Mouse (Mus musculus) embryonic facial prominence, embryonic 10.5 days (tissue): ENCODE data around the gene Hoxc11. TPM values are rescaled to one million over a fixed set of nuclear protein-coding genes. Genes with fewer than 3 reads are reported as not detected.

Experiments
- DNase-seq: peaks from one replicate; pipeline ENCODE4 v3.0.0-alpha.2; 2017; ENCODE audit warnings: low spot score
- H3K27ac ChIP-seq: fragments of 300-500 bp; sonication (generic); replicated peaks from 2 replicates; pipeline ENCODE4 v1.5.1; 2016; ENCODE audit warnings: mild to moderate bottlenecking
- H3K27me3 ChIP-seq: fragments of 300-500 bp; sonication (generic); replicated peaks from 2 replicates; pipeline ENCODE4 v1.6.1; 2016; ENCODE audit warnings: low read depth, mild to moderate bottlenecking; ENCODE audit not compliant: poor library complexity, severe bottlenecking
- H3K36me3 ChIP-seq: fragments of 300-500 bp; sonication (generic); replicated peaks from 2 replicates; pipeline ENCODE4 v1.6.1; 2016; ENCODE audit warnings: mild to moderate bottlenecking, moderate library complexity
- H3K4me1 ChIP-seq: fragments of 300-500 bp; sonication (generic); 2 replicates; pipeline ENCODE4 v1.6.1; 2016
- H3K4me3 ChIP-seq: fragments of 300-500 bp; sonication (generic); 2 replicates; pipeline ENCODE4 v1.5.1; 2016; ENCODE audit warnings: mild to moderate bottlenecking, moderate library complexity
- H3K9me3 ChIP-seq: fragments of 300-500 bp; sonication (generic); 2 replicates; pipeline ENCODE4 v1.6.1; 2016; ENCODE audit warnings: mild to moderate bottlenecking
- WGBS: fragments of 180-500 bp; shearing (Covaris S2); methylation state at CpG from one replicate; pipeline ENCODE4 v1.1.7; 2016; 5-methylcytosine and 5-hydroxymethylcytosine counted together
- polyA plus RNA-seq: library from polyadenylated mRNA; unstranded; fragments of >200 nt; fragmentation: Nextera tagmentation; extraction: Ambion mirVana; gene quantifications from 2 replicates; pipeline ENCODE4 v1.2.1, GENCODE M21; 2016

Gene Hoxc11
- polyA plus RNA-seq, 1 experiment from 2014 or later = not detected

GRCm38 (mm10) chr15:102984521-102984920 is 30.3 kb downstream of the Hoxc11 start:
- under 1% methylated on average over 10 of the region's 10 CpGs for WGBS
- Histone ChIP-seq H3K4me3 (no peak overlapping the region), H3K27me3 (peaks cover 100% of the 10 kb centered on the region), H3K36me3 (no peaks in the 10 kb centered on the region), H3K9me3 (no peaks in the 10 kb centered on the region), H3K4me1 (peaks cover 10% of the 10 kb centered on the region), H3K27ac (no peak overlapping the region)
- DNase-seq = no peak

- 2% methylated on average over 3 of the region's 3 CpGs for WGBS
- peaks cover 10% of the 10 kb centered on the region for H3K4me1 ChIP-seq
- no peak overlapping the region for H3K4me3 ChIP-seq
Observed at GRCm38 (mm10) chr15:102984925-102985324, 30.7 kb downstream of the Hoxc11 start.

GRCm38 (mm10) chr15:102987124-102987833 is 33.1 kb downstream of the Hoxc11 start:
- Histone ChIP-seq H3K27ac (no peak overlapping the region), H3K4me3 (no peak overlapping the region), H3K27me3 (peaks cover 100% of the 10 kb centered on the region), H3K36me3 (no peaks in the 10 kb centered on the region), H3K9me3 (no peaks in the 10 kb centered on the region), H3K4me1 (peaks cover 3% of the 10 kb centered on the region; the same call in 1 of the 2 replicates)
- DNase-seq = peak; percentile 92
- 2% methylated on average over 21 of the region's 21 CpGs for WGBS

More at GRCm38 (mm10) chr15:102984925-102985324, 30.7 kb downstream of the Hoxc11 start:
- Histone ChIP-seq H3K9me3 (no peaks in the 10 kb centered on the region), H3K27ac (no peak overlapping the region), H3K27me3 (peaks cover 100% of the 10 kb centered on the region), H3K36me3 (no peaks in the 10 kb centered on the region)
- DNase-seq = no peak

- DNase-seq = no peak
- no peak overlapping the region for H3K4me3 ChIP-seq
- peaks cover 3% of the 10 kb centered on the region; the same call in 1 of the 2 replicates for H3K4me1 ChIP-seq
- no peaks in the 10 kb centered on the region for H3K36me3 ChIP-seq
- H3K27ac ChIP-seq = no peak overlapping the region
- no peaks in the 10 kb centered on the region for H3K9me3 ChIP-seq
- peaks cover 100% of the 10 kb centered on the region for H3K27me3 ChIP-seq
- WGBS = 9% methylated on average over 5 of the region's 5 CpGs
Observed at GRCm38 (mm10) chr15:102988078-102988477, 33.9 kb downstream of the Hoxc11 start.

- Histone ChIP-seq H3K27me3 (peaks cover 100% of the 10 kb centered on the region), H3K4me3 (no peak within 1 kb of the TSS), H3K27ac (no peak within 1 kb of the TSS), H3K9me3 (no peaks in the 10 kb centered on the region), H3K36me3 (no peaks in the 10 kb centered on the region), H3K4me1 (peaks cover 3% of the 10 kb centered on the region; the same call in 1 of the 2 replicates)
- DNase-seq = no peak
- 1% methylated on average over 69 of the region's 69 CpGs for WGBS
Observed at GRCm38 (mm10) chr15:102990461-102991397, 36.5 kb downstream of the Hoxc11 start, which contains the start of gene Hoxc8. Hoxc8 (plus strand) TSS chr15:102990607.

GRCm38 (mm10) chr15:102991782-102992181 is 37.6 kb downstream of the Hoxc11 start:
- Histone ChIP-seq H3K36me3 (no peaks in the 10 kb centered on the region), H3K27me3 (peaks cover 100% of the 10 kb centered on the region), H3K4me3 (no peak overlapping the region), H3K9me3 (no peaks in the 10 kb centered on the region), H3K27ac (no peak overlapping the region), H3K4me1 (peaks cover 3% of the 10 kb centered on the region; the same call in 1 of the 2 replicates)
- no peak for DNase-seq
- WGBS = 3% methylated on average over 7 of the region's 7 CpGs

- no peak for DNase-seq
- peaks cover 3% of the 10 kb centered on the region; the same call in 1 of the 2 replicates for H3K4me1 ChIP-seq
- H3K27me3 ChIP-seq = peaks cover 100% of the 10 kb centered on the region
- H3K36me3 ChIP-seq = no peaks in the 10 kb centered on the region
- H3K27ac ChIP-seq = no peak overlapping the region
- no peak overlapping the region for H3K4me3 ChIP-seq
- no peaks in the 10 kb centered on the region for H3K9me3 ChIP-seq
- WGBS = under 1% methylated on average over 11 of the region's 11 CpGs
Observed at GRCm38 (mm10) chr15:102992206-102992605, 38.0 kb downstream of the Hoxc11 start.

- Histone ChIP-seq H3K9me3 (no peaks in the 10 kb centered on the region), H3K4me1 (peaks cover 3% of the 10 kb centered on the region; the same call in 1 of the 2 replicates), H3K4me3 (no peak overlapping the region), H3K27me3 (peaks cover 100% of the 10 kb centered on the region), H3K27ac (no peak overlapping the region), H3K36me3 (no peaks in the 10 kb centered on the region)
- no peak for DNase-seq
- WGBS = under 1% methylated on average over 3 of the region's 3 CpGs
Observed at GRCm38 (mm10) chr15:102992863-102993262, 38.6 kb downstream of the Hoxc11 start.

- WGBS = 2% methylated on average over 9 of the region's 9 CpGs
- H3K4me1 ChIP-seq = peaks cover 19% of the 10 kb centered on the region
Observed at GRCm38 (mm10) chr15:102996548-102996947, 42.3 kb downstream of the Hoxc11 start.

GRCm38 (mm10) chr15:102997431-102997830 is 43.2 kb downstream of the Hoxc11 start:
- DNase-seq = no peak
- Histone ChIP-seq H3K36me3 (no peaks in the 10 kb centered on the region), H3K9me3 (no peaks in the 10 kb centered on the region), H3K4me1 (peaks cover 19% of the 10 kb centered on the region), H3K4me3 (no peak overlapping the region), H3K27ac (no peak overlapping the region), H3K27me3 (peaks cover 100% of the 10 kb centered on the region)
- WGBS = under 1% methylated on average over 3 of the region's 3 CpGs

More at GRCm38 (mm10) chr15:102996548-102996947, 42.3 kb downstream of the Hoxc11 start:
- no peaks in the 10 kb centered on the region for H3K36me3 ChIP-seq
- H3K27me3 ChIP-seq = peaks cover 100% of the 10 kb centered on the region
- H3K4me3 ChIP-seq = no peak overlapping the region
- no peaks in the 10 kb centered on the region for H3K9me3 ChIP-seq
- H3K27ac ChIP-seq = no peak overlapping the region
- no peak for DNase-seq

GRCm38 (mm10) chr15:102997939-102998355 is 43.7 kb downstream of the Hoxc11 start, which contains the start of gene Hoxc6:
Hoxc6 (plus strand) TSS chr15:102998257.
- no peak for DNase-seq
- no peaks in the 10 kb centered on the region for H3K9me3 ChIP-seq
- peaks cover 100% of the 10 kb centered on the region for H3K27me3 ChIP-seq
- peaks cover 19% of the 10 kb centered on the region for H3K4me1 ChIP-seq
- peak within 1 kb of the TSS; percentile 54 for H3K4me3 ChIP-seq
- H3K27ac ChIP-seq = no peak within 1 kb of the TSS
- no peaks in the 10 kb centered on the region for H3K36me3 ChIP-seq
- 1% methylated on average over 19 of the region's 19 CpGs for WGBS

- no peaks in the 10 kb centered on the region for H3K9me3 ChIP-seq
- under 1% methylated on average over 19 of the region's 19 CpGs for WGBS
- H3K36me3 ChIP-seq = no peaks in the 10 kb centered on the region
- peak overlapping the region; percentile 54 for H3K4me3 ChIP-seq
- no peak for DNase-seq
- H3K27ac ChIP-seq = no peak overlapping the region
- peaks cover 100% of the 10 kb centered on the region for H3K27me3 ChIP-seq
- H3K4me1 ChIP-seq = peaks cover 19% of the 10 kb centered on the region
Observed at GRCm38 (mm10) chr15:102998608-102999182, 44.5 kb downstream of the Hoxc11 start.
